Mouse (Mus musculus): ENCODE measurements at regions not wholly inside any gene's neighbourhood (a gene's known extent, or its start where the extent isn't known, plus 50 kb on each side); places are given as distances from the start of the nearest gene placed in this dataset.

DNA sequence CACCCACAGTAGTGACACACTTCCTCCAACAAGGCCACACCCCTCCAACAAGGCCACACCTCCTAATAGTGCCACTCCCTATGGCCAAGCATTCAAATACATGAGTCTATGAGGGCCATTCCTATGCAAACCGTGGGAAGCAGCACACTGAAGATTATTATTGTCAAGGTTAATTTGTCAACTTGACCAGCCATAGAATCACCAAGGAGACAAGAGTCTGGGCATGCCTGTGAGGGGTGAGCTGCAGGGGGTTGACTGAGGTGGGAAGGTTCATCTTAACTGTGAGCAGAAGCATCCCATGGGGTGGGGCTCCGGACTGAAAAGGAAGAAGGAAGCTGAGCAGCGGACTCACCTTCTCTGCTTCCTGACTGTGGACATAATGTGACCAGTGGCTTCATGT lies 378.6 kb upstream of the Zmiz1 start:
- WGBS = 67% methylated on average over 3 of the region's 3 CpGs
- no peak overlapping the region for H3K4me3 ChIP-seq
- no peak overlapping the region for H3K27ac ChIP-seq
- H3K9ac ChIP-seq = no peak overlapping the region
- no peaks in the 10 kb centered on the region for H3K4me1 ChIP-seq
- no peak overlapping the region for H3K4me2 ChIP-seq
- peaks cover 4% of the 10 kb centered on the region for H3K9me3 ChIP-seq
- no peaks in the 10 kb centered on the region for H3K27me3 ChIP-seq
- no peak for ATAC-seq (ENCODE audit: insufficient number of reproducible peaks, insufficient read depth, low FRiP score, low TSS enrichment, low read depth)
- no peaks in the 10 kb centered on the region for H3K36me3 ChIP-seq

DNA sequence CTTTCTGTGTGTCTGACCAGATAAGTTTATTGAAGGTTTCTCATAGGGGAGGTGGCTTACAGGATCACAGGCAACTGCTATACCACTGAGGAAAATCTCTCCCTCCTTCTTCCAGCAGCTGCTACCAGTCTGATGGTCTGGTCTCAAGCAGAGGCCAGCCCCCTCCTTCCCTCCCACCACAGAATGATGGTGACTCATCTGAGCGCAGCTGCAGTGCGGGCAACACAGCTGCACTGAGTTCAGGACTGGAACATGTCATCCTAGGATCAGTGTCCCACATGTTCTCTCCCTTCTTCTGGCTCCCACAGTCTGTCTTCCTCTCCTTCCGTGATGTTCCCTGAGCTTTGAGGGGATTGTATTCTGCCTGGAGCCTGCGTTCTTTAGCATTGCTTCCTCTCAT lies 375.1 kb upstream of the Zmiz1 start:
- H3K27me3 ChIP-seq = no peaks in the 10 kb centered on the region
- 79% methylated on average over 4 of the region's 4 CpGs for WGBS
- no peak overlapping the region for H3K9ac ChIP-seq
- no peak overlapping the region for H3K27ac ChIP-seq
- no peaks in the 10 kb centered on the region for H3K4me1 ChIP-seq
- H3K36me3 ChIP-seq = no peaks in the 10 kb centered on the region
- no peak overlapping the region for H3K4me2 ChIP-seq
- ATAC-seq (ENCODE audit: insufficient number of reproducible peaks, insufficient read depth, low FRiP score, low TSS enrichment, low read depth) = no peak
- H3K4me3 ChIP-seq = no peak overlapping the region
- peaks cover 4% of the 10 kb centered on the region for H3K9me3 ChIP-seq

GRCm38 (mm10) chr14:25096786-25097185 lies 362.2 kb upstream of the Zmiz1 start:
- Histone ChIP-seq H3K4me2 (no peak overlapping the region), H3K9ac (no peak overlapping the region), H3K27me3 (no peaks in the 10 kb centered on the region), H3K27ac (no peak overlapping the region), H3K4me3 (no peak overlapping the region), H3K9me3 (peaks cover 10% of the 10 kb centered on the region; the same call in 1 of the 2 replicates), H3K4me1 (peaks cover 8% of the 10 kb centered on the region), H3K36me3 (no peaks in the 10 kb centered on the region)
- 89% methylated on average over 3 of the region's 3 CpGs for WGBS
- ATAC-seq (ENCODE audit: insufficient number of reproducible peaks, insufficient read depth, low FRiP score, low TSS enrichment, low read depth) = no peak

- H3K9ac ChIP-seq = no peak overlapping the region
- no peaks in the 10 kb centered on the region for H3K27me3 ChIP-seq
- H3K4me2 ChIP-seq = 0 out of 2 replicates have a peak overlapping the region, but pooled peaks have one; percentile 18
- H3K27ac ChIP-seq = peak overlapping the region; percentile 82
- H3K36me3 ChIP-seq = no peaks in the 10 kb centered on the region
- no peak overlapping the region for H3K4me3 ChIP-seq
- H3K9me3 ChIP-seq = no peaks in the 10 kb centered on the region
- peaks cover 30% of the 10 kb centered on the region for H3K4me1 ChIP-seq
- no peak for ATAC-seq (ENCODE audit: insufficient number of reproducible peaks, insufficient read depth, low FRiP score, low TSS enrichment, low read depth)
- WGBS = 41% methylated on average over 10 of the region's 10 CpGs
Observed at GRCm38 (mm10) chr14:25105391-25105790, 353.6 kb upstream of the Zmiz1 start.

GRCm38 (mm10) chr14:25106451-25106850 lies 352.5 kb upstream of the Zmiz1 start:
- ATAC-seq (ENCODE audit: insufficient number of reproducible peaks, insufficient read depth, low FRiP score, low TSS enrichment, low read depth) = no peak
- no peak overlapping the region for H3K27ac ChIP-seq
- no peaks in the 10 kb centered on the region for H3K27me3 ChIP-seq
- no peak overlapping the region for H3K4me3 ChIP-seq
- H3K9ac ChIP-seq = no peak overlapping the region
- no peaks in the 10 kb centered on the region for H3K9me3 ChIP-seq
- WGBS = 99% methylated on average over 2 of the region's 2 CpGs
- H3K4me1 ChIP-seq = peaks cover 30% of the 10 kb centered on the region
- no peaks in the 10 kb centered on the region for H3K36me3 ChIP-seq
- no peak overlapping the region for H3K4me2 ChIP-seq

DNA sequence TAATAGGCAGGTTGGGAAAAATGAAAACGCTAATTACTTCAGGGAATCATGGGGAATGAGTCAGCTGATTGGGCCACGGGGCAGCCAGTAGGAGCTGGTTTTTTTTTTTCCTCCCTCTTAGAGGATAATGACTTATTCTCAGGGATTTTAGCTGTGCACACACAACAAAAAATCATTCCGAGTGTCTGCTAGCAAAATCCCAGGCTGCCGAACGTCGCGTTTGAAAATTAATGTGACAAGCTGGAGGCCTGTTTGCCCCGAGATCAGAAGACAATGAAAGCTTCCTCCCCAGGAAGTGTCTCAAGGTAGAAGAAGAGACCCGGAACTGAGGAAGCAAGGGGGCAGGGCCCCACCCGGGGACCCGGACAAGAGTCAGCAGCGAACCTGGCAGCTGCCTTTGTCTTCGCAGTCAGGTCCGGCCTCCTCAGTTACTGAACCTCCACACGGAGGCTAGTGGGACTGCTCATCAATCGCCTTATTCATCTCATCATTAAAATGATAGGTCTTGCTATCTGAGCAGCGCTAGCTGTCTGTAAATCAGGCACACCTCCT lies 350.8 kb upstream of the Zmiz1 start:
- H3K4me2 ChIP-seq = peak overlapping the region; percentile 41
- 22% methylated on average over 17 of the region's 17 CpGs for WGBS
- ATAC-seq (ENCODE audit: insufficient number of reproducible peaks, insufficient read depth, low FRiP score, low TSS enrichment, low read depth) = no peak
- H3K27me3 ChIP-seq = no peaks in the 10 kb centered on the region
- H3K9ac ChIP-seq = peak overlapping the region; percentile 49; the same call in 1 of the 2 replicates
- no peak overlapping the region for H3K4me3 ChIP-seq
- peak overlapping the region; percentile 19; the same call in 1 of the 2 replicates for H3K27ac ChIP-seq
- no peaks in the 10 kb centered on the region for H3K36me3 ChIP-seq
- peaks cover 30% of the 10 kb centered on the region for H3K4me1 ChIP-seq
- no peaks in the 10 kb centered on the region for H3K9me3 ChIP-seq

DNA sequence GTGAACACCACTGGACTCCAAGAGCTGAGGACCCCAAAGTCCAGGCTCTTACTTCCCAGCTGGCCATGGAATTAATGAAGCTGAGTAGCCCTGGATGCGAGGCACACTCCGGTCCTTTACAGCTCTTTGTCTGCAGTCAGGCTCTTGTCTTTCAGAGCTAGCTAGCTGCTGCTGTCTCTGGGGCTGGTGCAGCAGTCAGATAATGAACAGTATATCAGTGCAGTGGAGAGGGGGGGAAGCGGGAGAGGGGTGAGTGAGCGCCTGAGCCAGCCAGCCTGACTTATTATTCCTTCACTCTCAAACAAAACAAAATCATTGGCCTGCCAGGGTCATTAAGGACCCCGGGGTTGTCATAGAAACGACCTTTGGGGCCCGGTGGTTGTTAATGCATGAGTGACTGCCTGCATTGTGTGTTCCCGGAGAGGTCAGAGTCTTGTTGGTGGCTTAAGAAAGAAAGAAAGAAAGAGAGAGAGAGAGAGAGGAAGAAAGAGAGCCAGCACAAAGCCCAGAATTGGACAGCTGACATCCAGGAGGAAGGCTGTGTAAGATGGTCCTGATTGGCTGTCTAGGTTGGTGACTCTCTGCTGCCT lies 350.2 kb upstream of the Zmiz1 start:
- Histone ChIP-seq H3K27me3 (no peaks in the 10 kb centered on the region), H3K27ac (no peak overlapping the region), H3K4me1 (peaks cover 30% of the 10 kb centered on the region), H3K9me3 (no peaks in the 10 kb centered on the region), H3K4me2 (peak overlapping the region; percentile 41), H3K9ac (peak overlapping the region; percentile 49; the same call in 1 of the 2 replicates), H3K36me3 (no peaks in the 10 kb centered on the region), H3K4me3 (no peak overlapping the region)
- no peak for ATAC-seq (ENCODE audit: insufficient number of reproducible peaks, insufficient read depth, low FRiP score, low TSS enrichment, low read depth)
- 12% methylated on average over 8 of the region's 8 CpGs for WGBS

DNA sequence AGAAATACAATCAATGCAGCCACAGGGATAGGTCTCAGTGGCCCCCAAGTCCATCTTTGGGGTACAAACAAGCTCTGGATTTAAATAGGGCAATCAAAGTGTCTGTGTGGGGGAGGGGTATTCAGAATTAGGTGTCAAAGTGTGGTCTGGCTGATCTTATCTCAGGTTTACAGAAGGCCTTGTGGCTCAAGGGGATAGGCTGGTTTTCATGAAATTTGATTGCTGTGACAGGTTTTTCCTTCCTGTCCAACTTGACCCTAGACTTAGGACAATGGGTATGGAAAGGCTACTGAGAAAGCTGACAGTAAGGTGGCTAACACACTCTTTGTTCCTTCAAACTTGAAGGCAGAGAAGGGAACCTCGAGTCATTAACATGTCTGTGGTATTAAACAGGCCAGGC lies 349.3 kb upstream of the Zmiz1 start:
- no peak overlapping the region for H3K4me2 ChIP-seq
- H3K27ac ChIP-seq = no peak overlapping the region
- no peak overlapping the region for H3K4me3 ChIP-seq
- no peaks in the 10 kb centered on the region for H3K36me3 ChIP-seq
- H3K9me3 ChIP-seq = no peaks in the 10 kb centered on the region
- no peak overlapping the region for H3K9ac ChIP-seq
- no peak for ATAC-seq (ENCODE audit: insufficient number of reproducible peaks, insufficient read depth, low FRiP score, low TSS enrichment, low read depth)
- no peaks in the 10 kb centered on the region for H3K27me3 ChIP-seq
- H3K4me1 ChIP-seq = peaks cover 30% of the 10 kb centered on the region
- 35% methylated on average over 1 of the region's 1 CpGs for WGBS

DNA sequence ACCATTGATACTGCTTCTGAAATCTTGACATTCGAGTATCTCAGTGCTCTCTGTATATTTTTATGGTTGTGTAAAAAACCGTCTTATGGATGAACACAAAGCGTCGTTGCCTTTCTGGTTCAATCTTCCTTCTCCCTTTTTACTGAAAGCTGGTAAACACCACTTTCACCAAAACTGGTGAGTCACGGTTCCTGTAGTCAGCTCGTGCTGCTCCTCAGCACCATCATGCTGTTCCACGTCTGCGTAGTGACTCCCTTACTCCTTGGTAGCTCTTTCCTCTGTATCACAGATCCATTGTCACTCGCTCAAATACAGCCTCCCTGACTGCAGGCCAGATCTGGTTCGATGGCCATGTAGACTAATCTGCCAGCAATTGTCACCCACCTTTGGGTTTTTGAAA lies 346.2 kb upstream of the Zmiz1 start:
- WGBS = 81% methylated on average over 10 of the region's 10 CpGs
- no peak overlapping the region for H3K4me3 ChIP-seq
- no peaks in the 10 kb centered on the region for H3K9me3 ChIP-seq
- ATAC-seq (ENCODE audit: insufficient number of reproducible peaks, insufficient read depth, low FRiP score, low TSS enrichment, low read depth) = no peak
- no peak overlapping the region for H3K4me2 ChIP-seq
- H3K4me1 ChIP-seq = peaks cover 17% of the 10 kb centered on the region
- no peaks in the 10 kb centered on the region for H3K36me3 ChIP-seq
- no peak overlapping the region for H3K9ac ChIP-seq
- H3K27me3 ChIP-seq = no peaks in the 10 kb centered on the region
- H3K27ac ChIP-seq = no peak overlapping the region

GRCm38 (mm10) chr14:25113326-25113725 lies 345.7 kb upstream of the Zmiz1 start:
- WGBS = 81% methylated on average over 2 of the region's 2 CpGs
- no peak overlapping the region for H3K4me2 ChIP-seq
- no peaks in the 10 kb centered on the region for H3K27me3 ChIP-seq
- no peaks in the 10 kb centered on the region for H3K36me3 ChIP-seq
- ATAC-seq (ENCODE audit: insufficient number of reproducible peaks, insufficient read depth, low FRiP score, low TSS enrichment, low read depth) = no peak
- H3K4me3 ChIP-seq = no peak overlapping the region
- H3K27ac ChIP-seq = no peak overlapping the region
- peaks cover 12% of the 10 kb centered on the region for H3K4me1 ChIP-seq
- no peaks in the 10 kb centered on the region for H3K9me3 ChIP-seq
- H3K9ac ChIP-seq = no peak overlapping the region

- H3K4me1 ChIP-seq = peaks cover 2% of the 10 kb centered on the region; the same call in 1 of the 2 replicates
- no peaks in the 10 kb centered on the region for H3K36me3 ChIP-seq
- H3K4me2 ChIP-seq = no peak overlapping the region
- no peak overlapping the region for H3K27ac ChIP-seq
- ATAC-seq (ENCODE audit: insufficient number of reproducible peaks, insufficient read depth, low FRiP score, low TSS enrichment, low read depth) = no peak
- H3K9ac ChIP-seq = no peak overlapping the region
- no peak overlapping the region for H3K4me3 ChIP-seq
- 50% methylated on average over 4 of the region's 4 CpGs for WGBS
- no peaks in the 10 kb centered on the region for H3K9me3 ChIP-seq
- no peaks in the 10 kb centered on the region for H3K27me3 ChIP-seq
Observed at GRCm38 (mm10) chr14:25116424-25116823, 342.6 kb upstream of the Zmiz1 start.

- Histone ChIP-seq H3K4me3 (no peak overlapping the region), H3K9me3 (no peaks in the 10 kb centered on the region), H3K27me3 (peaks cover 3% of the 10 kb centered on the region; the same call in 1 of the 2 replicates), H3K27ac (no peak overlapping the region), H3K9ac (no peak overlapping the region), H3K4me2 (no peak overlapping the region), H3K36me3 (no peaks in the 10 kb centered on the region), H3K4me1 (peaks cover 9% of the 10 kb centered on the region; the same call in 1 of the 2 replicates)
- 62% methylated on average over 4 of the region's 4 CpGs for WGBS
- ATAC-seq (ENCODE audit: insufficient number of reproducible peaks, insufficient read depth, low FRiP score, low TSS enrichment, low read depth) = no peak
Observed at GRCm38 (mm10) chr14:25119999-25120398, 339.0 kb upstream of the Zmiz1 start.

Measured in embryonic facial prominence, embryonic 13.5 days (tissue).